Comparison of ENCODE assay signal across 8 mouse cellular contexts in the genomic region with DNA sequence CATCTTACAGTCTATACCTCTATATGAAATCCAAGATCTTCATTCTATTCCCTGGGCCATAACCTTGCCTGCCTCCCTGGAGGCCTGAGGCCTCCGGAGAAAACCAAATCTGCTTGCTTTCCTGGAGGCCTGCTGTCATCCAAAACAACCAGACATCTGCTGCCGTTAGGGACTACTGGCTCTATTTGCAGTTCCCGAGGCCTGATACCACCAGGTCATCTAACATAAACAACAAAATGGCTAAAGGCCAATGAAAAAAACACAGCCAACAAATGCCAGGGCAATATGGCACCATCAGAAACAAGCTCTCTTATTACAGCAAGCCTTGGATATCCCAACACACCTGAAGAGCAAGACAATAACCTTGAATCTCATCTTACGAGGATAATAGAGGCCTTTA.
"Had no signal": no experiment of that assay in that cellular context is flagged by ENCODE, and none has a peak within 500 bp of the region (broad histone marks: within the 10 kb centered on the region; RNA-seq: fewer than 3 reads in every experiment).

No protein-coding gene starts in this region.

- DNase-seq: kidney, postnatal 25 days; layer of hippocampus, adult 9-11 months; layer of hippocampus, postnatal 36 days; liver; liver, embryonic 13.5 days; liver, postnatal 0 days; lung, postnatal 14 days; retina, postnatal 1 day had no signal
